Mouse (Mus musculus) intestine, embryonic 14.5 days (tissue): ENCODE measurements around the gene Abhd14a. TPM values are rescaled to one million over a fixed set of nuclear protein-coding genes. Genes with fewer than 3 reads are reported as not detected.

Experiments used
- ATAC-seq: fragments of 200-750 bp; cut with Nextera tagmentation; replicated peaks from 2 replicates; pipeline ENCODE4 v1.8.0; 2017; ENCODE audit warnings: low read depth, moderate number of reproducible peaks, moderate TSS enrichment, moderate library complexity; ENCODE audit not compliant: low FRiP score, low TSS enrichment
- DNase-seq: peaks from one replicate; pipeline ENCODE4 v3.0.0-alpha.2; 2018; ENCODE audit warnings: low spot score
- H3K27ac ChIP-seq: fragments of 300-500 bp; sonication (generic); 2 replicates; pipeline ENCODE4 v1.5.1; 2014; ENCODE audit warnings: low read depth, mild to moderate bottlenecking, control low read depth
- H3K27me3 ChIP-seq: fragments of 300-500 bp; sonication (generic); replicated peaks from 2 replicates; pipeline ENCODE4 v1.6.1; 2014; ENCODE audit warnings: low read length, control low read depth; ENCODE audit not compliant: control insufficient read depth, insufficient read depth
- H3K36me3 ChIP-seq: fragments of 300-500 bp; sonication (generic); 2 replicates; pipeline ENCODE4 v1.6.1; 2014; ENCODE audit warnings: low read length, control low read depth; ENCODE audit not compliant: control insufficient read depth, insufficient read depth
- H3K4me1 ChIP-seq: fragments of 300-500 bp; sonication (generic); replicated peaks from 2 replicates; pipeline ENCODE4 v1.6.1; 2014; ENCODE audit warnings: low read length, control low read depth, mixed read lengths; ENCODE audit not compliant: control insufficient read depth, insufficient read depth
- H3K4me2 ChIP-seq: fragments of 300-500 bp; sonication (generic); 2 replicates; pipeline ENCODE4 v1.6.1; 2014; ENCODE audit warnings: low read length
- H3K4me3 ChIP-seq: fragments of 300-500 bp; sonication (generic); 2 replicates; pipeline ENCODE4 v1.5.1; 2014; ENCODE audit warnings: low read depth, low read length, control low read depth, mixed read lengths
- H3K9ac ChIP-seq: fragments of 300-500 bp; sonication (generic); 2 replicates; pipeline ENCODE4 v1.6.1; 2014; ENCODE audit warnings: mild to moderate bottlenecking, low read length
- H3K9me3 ChIP-seq: fragments of 300-500 bp; sonication (generic); 2 replicates; pipeline ENCODE4 v1.6.1; 2016; ENCODE audit warnings: low read length, control low read depth; ENCODE audit not compliant: control insufficient read depth
- WGBS: fragments of 180-500 bp; shearing (Covaris S2); extraction: QIAGEN DNeasy Blood & Tissue Kit; methylation state at CpG from one replicate; pipeline ENCODE4 v1.1.7; 2014; 5-methylcytosine and 5-hydroxymethylcytosine counted together
- polyA plus RNA-seq: library from polyadenylated mRNA; unstranded; fragments of >200 nt; fragmentation: Nextera tagmentation; extraction: Ambion mirVana; gene quantifications from 2 replicates; pipeline ENCODE4 v1.2.1, GENCODE M21; 2014

Abhd14a gene
- polyA plus RNA-seq, 1 experiment from 2014 or later: 58.2 TPM

DNA sequence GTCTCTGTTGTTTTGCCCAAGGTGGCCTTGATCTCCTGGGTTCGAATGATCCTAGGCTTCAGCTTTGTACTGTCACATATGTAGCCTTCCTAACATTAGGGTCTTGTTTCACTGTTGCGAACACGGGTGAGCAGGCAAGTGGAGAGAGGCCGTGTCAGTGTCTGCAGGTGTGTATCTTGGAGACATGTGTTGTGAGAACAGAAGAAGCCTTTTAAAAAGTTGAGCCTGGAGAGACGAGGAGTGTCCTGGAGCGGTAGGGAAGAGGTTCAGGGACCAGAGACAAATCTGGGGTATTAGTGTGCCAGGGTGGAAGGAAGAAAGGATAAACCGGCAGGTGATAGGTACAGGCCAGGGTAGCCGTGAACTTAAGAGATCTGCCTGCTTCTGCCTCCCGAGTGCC lies 30.6 kb upstream of the Abhd14a start:
- ATAC-seq: no peak
- peak overlapping the region; percentile 96 for H3K4me2 ChIP-seq
- H3K9me3 ChIP-seq: no peaks in the 10 kb centered on the region
- no peak overlapping the region for H3K27ac ChIP-seq
- no peaks in the 10 kb centered on the region for H3K27me3 ChIP-seq
- peaks cover 22% of the 10 kb centered on the region for H3K36me3 ChIP-seq
- peak overlapping the region; percentile 85 for H3K4me3 ChIP-seq
- peaks cover 15% of the 10 kb centered on the region for H3K4me1 ChIP-seq
- WGBS: 81% methylated on average over 9 of the region's 9 CpGs
- DNase-seq: no peak
- peak overlapping the region; percentile 69 for H3K9ac ChIP-seq

DNA sequence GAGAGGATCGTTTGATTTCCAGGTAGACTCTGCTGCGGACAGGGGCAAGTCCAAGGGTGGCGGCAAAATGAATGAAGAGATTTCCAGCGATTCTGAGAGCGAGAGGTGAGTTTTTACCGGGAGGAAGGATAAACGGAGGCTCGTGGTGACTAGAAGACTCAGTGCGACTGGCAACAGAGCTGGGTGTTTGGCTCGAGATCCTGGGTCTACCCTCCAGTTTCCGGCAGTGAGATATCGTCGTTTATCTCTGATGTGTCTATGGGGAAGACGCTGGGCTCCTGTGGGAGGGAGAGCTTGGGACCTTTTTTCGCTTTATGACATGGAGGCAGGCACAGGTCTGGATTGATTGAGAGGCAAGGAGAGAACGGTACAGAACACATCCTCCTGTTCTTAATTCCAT lies 30.2 kb upstream of the Abhd14a start:
- no peak for DNase-seq
- Histone ChIP-seq H3K4me2 (peak overlapping the region; percentile 96), H3K36me3 (peaks cover 18% of the 10 kb centered on the region), H3K9me3 (no peaks in the 10 kb centered on the region), H3K4me1 (peaks cover 15% of the 10 kb centered on the region), H3K9ac (peak overlapping the region; percentile 69), H3K4me3 (peak overlapping the region; percentile 85), H3K27ac (no peak overlapping the region), H3K27me3 (no peaks in the 10 kb centered on the region)
- ATAC-seq: no peak
- WGBS: 2% methylated on average over 16 of the region's 16 CpGs

DNA sequence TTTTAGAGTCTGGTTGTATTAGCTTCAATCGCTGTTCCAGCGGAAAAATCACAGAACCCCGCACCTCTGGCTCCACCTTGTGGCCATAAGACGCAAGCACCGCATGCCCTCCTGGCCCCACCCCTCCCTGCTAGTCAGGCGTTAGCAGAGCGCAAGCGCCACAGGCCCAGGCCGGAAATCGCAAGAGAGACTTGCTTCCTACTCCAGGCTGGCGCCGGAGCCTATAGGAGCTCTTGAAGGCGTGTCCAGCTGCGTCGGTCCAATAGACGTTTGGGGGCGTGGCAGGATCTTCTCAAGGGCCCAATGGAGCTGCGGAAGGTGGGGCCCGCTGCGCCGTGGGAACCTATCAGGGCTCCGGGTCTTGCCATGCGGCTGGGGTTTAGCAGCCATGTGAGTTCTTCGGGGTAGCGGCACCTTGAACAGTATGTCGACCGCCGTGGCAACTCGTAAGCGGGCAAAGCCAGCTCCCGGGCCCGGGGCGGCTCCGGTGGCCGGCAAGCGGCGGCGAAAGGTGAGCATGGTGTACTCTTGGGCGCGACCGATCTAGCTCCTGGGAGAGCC lies 29.5 kb upstream of the Abhd14a start, which contains the start of gene Parp3:
Gene Parp3 (minus strand): TSS at position 26 of the 561 bp plus-strand sequence.
- H3K36me3 ChIP-seq: peaks cover 17% of the 10 kb centered on the region
- H3K4me1 ChIP-seq: peaks cover 20% of the 10 kb centered on the region
- H3K4me3 ChIP-seq: peak within 1 kb of the TSS; percentile 85
- H3K27ac ChIP-seq: no peak within 1 kb of the TSS
- ATAC-seq (peak; percentile 98), DNase-seq (peak; percentile 97)
- peak within 1 kb of the TSS; percentile 96 for H3K4me2 ChIP-seq
- H3K9ac ChIP-seq: peak within 1 kb of the TSS; percentile 69
- H3K27me3 ChIP-seq: no peaks in the 10 kb centered on the region
- H3K9me3 ChIP-seq: no peaks in the 10 kb centered on the region
- WGBS: under 1% methylated on average over 41 of the region's 41 CpGs

DNA sequence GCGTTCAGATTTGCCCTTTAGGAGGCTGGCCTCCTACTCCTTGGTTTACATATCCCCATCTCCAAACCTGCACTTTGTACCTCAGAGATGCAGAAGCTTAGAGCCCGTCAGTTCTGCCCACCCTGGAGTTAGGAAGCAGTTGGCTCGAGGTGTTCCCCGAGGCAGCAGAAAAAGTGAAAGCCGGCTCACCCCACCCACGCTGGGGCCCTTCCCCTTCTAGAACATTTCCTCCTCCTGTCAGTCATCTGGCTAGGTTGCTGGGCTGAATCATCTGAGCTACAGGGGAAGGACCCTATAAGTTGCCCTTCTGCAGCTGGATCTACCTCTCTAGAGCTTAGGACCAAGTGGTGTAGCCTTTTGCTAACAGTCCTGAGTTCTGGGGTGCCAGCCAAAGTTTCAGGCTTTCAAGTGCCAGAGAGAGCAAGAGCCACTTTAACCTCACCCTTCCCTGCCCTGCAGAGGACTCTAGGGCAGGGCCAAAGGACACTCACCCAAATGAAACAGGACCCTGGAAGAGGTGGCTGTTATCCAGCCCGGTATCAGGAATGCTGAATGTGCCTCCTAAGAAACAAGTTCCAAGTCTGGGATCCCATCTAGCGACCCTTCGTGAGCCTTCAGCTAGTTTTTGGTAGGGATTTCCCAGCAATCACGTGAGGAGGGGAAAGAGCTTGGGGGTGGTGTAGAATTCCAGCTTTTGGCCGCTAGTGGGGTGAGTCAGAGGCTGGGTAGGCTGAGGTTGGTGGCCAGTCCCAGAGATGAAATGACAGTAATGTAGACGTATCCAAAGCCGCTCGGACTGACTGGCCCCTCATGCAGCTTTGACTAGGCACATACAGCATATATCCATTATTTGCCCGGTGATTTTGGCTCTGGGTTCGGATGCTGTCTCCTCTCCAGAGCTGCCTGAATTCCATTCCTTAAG lies 28.8 kb upstream of the Abhd14a start:
- Histone ChIP-seq H3K27me3 (no peaks in the 10 kb centered on the region), H3K4me1 (peaks cover 25% of the 10 kb centered on the region), H3K4me2 (peak overlapping the region; percentile 33), H3K9me3 (no peaks in the 10 kb centered on the region), H3K27ac (no peak overlapping the region), H3K36me3 (peaks cover 14% of the 10 kb centered on the region), H3K9ac (no peak overlapping the region), H3K4me3 (no peak overlapping the region)
- DNase-seq: no peak
- ATAC-seq: peak; percentile 47; the same call in 1 of the 2 replicates
- WGBS: 27% methylated on average over 16 of the region's 16 CpGs

DNA sequence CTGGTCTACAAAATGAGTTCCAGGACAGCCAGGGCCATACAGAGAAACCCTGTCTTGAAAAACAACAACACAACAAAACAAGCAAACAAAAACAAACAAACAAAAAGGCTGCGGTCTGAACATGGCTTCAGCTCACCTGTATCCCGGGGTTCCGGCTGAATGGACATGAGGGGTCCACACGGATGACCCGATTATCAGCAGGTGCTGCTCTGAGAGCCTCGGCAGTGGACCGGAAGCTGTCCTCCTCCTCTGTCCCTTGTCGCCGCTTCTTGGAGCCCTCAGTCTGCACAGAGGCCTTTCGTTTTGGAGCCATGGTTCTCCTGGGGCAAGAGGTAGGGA lies 28.2 kb upstream of the Abhd14a start, which contains the start of gene Rrp9:
Gene Rrp9 (plus strand): TSS at position 301 of the 339 bp plus-strand sequence.
- H3K4me2 ChIP-seq: peak within 1 kb of the TSS; percentile 33
- H3K4me1 ChIP-seq: peaks cover 25% of the 10 kb centered on the region
- WGBS: 90% methylated on average over 10 of the region's 10 CpGs
- H3K27me3 ChIP-seq: no peaks in the 10 kb centered on the region
- no peak within 1 kb of the TSS for H3K4me3 ChIP-seq
- DNase-seq (no peak), ATAC-seq (no peak)
- H3K36me3 ChIP-seq: peaks cover 9% of the 10 kb centered on the region; the same call in 1 of the 2 replicates
- no peak within 1 kb of the TSS for H3K27ac ChIP-seq
- no peak within 1 kb of the TSS for H3K9ac ChIP-seq
- H3K9me3 ChIP-seq: no peaks in the 10 kb centered on the region

DNA sequence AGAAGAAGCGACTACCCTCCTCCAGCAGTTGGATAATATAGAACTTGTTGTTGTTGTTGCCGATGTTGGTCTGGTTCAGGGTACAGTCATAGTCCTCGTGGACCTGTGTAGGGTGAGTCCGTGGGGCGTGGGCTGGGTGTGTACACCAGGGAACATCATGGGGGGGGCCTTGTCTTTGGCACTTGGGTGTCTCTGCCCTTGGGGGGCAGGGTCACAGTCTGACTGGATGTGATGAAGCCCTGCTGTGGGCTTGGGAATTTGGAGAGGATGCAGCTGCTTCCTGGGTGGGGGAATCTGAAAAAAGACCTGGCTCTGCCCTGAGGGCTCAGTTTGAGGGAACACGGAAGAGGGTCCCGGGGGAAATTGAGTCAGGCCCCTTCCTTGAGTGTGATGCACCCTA lies 27.6 kb upstream of the Abhd14a start:
- Histone ChIP-seq H3K27me3 (no peaks in the 10 kb centered on the region), H3K4me3 (no peak overlapping the region), H3K9ac (no peak overlapping the region), H3K36me3 (peaks cover 5% of the 10 kb centered on the region; the same call in 1 of the 2 replicates), H3K4me2 (no peak overlapping the region), H3K4me1 (peaks cover 25% of the 10 kb centered on the region), H3K27ac (no peak overlapping the region), H3K9me3 (no peaks in the 10 kb centered on the region)
- DNase-seq: no peak
- WGBS: 71% methylated on average over 7 of the region's 7 CpGs
- ATAC-seq: no peak

DNA sequence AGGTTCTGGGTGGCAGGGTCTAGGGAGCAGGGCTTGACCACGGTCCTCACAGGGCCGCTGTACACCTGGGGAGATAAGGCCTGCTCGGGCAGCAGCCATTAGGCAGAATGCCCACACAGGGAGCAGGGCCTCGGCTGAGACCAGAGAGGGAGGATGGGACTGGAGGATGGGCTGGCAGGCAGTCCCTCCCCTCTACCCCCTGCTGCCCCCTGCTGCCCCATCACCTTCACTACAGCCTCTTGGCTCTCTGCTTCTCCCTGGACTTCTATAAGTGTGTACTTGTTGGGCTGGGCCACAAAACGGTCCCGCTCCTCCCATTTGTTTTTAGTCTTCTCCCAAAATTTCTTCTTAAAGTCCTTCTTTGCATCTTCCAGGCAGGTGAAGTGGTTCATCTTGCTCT lies 27.0 kb upstream of the Abhd14a start:
- Histone ChIP-seq H3K9ac (peak overlapping the region; percentile 31; the same call in 1 of the 2 replicates), H3K4me1 (peaks cover 25% of the 10 kb centered on the region)
- ATAC-seq: no peak

DNA sequence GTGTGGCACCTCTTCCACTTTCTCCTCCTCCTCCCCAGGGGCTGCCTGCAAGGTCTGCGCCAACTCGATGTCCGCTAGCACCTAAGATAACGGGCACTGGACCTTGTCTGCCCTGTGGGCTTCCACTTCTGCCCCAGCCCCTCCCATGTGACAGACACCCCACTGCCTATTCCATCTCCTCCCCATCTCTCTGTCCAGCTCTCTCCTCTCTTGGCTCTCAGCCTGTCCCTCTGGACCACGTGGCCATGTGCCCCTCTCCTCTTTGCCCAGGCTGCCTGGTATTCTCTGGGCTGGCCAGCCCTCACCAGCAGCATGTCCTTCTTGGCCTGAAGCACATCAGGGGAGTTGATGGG lies 26.3 kb upstream of the Abhd14a start:
- ATAC-seq (no peak), DNase-seq (no peak)
- Histone ChIP-seq H3K27me3 (no peaks in the 10 kb centered on the region), H3K9me3 (no peaks in the 10 kb centered on the region), H3K4me3 (no peak overlapping the region), H3K4me2 (no peak overlapping the region), H3K36me3 (no peaks in the 10 kb centered on the region), H3K27ac (no peak overlapping the region), H3K9ac (no peak overlapping the region), H3K4me1 (peaks cover 25% of the 10 kb centered on the region)
- 74% methylated on average over 5 of the region's 5 CpGs for WGBS

More for the DNA sequence above, 27.0 kb upstream of the Abhd14a start:
- DNase-seq: peak; percentile 75
- no peak overlapping the region for H3K4me3 ChIP-seq
- peaks cover 3% of the 10 kb centered on the region; the same call in 1 of the 2 replicates for H3K36me3 ChIP-seq
- H3K27ac ChIP-seq: no peak overlapping the region
- H3K4me2 ChIP-seq: no peak overlapping the region
- WGBS: 9% methylated on average over 6 of the region's 6 CpGs
- no peaks in the 10 kb centered on the region for H3K9me3 ChIP-seq
- H3K27me3 ChIP-seq: no peaks in the 10 kb centered on the region
